Mouse (Mus musculus): ENCODE data around the gene Kcnj11. TPM values are rescaled to one million over a fixed set of nuclear protein-coding genes. Genes with fewer than 3 reads are reported as not detected.

Gene Kcnj11
- total RNA-seq (2021): 1.4 and 1.5 TPM in 2 replicates
- long read RNA-seq, partial matches to known transcripts: 0 of 2 reads
- long read RNA-seq, other reads (novel, unspliced or antisense): 0 of 2 reads

- DNase-seq: peak; percentile 81
These were observed at the start of gene Kcnj11 for GRCm38 (mm10) chr7:46100563-46100962. Kcnj11 (minus strand) TSS chr7:46100764.

GRCm38 (mm10) chr7:46147417-46147816 is 46.9 kb upstream of the Kcnj11 start:
- no peak for DNase-seq

- no peak for DNase-seq
These were observed 46.2 kb upstream of the Kcnj11 start for GRCm38 (mm10) chr7:46146675-46147308.

GRCm38 (mm10) chr7:46144061-46144460 is 43.5 kb upstream of the Kcnj11 start:
- no peak for DNase-seq

- no peak for DNase-seq
These were observed 37.9 kb upstream of the Kcnj11 start for GRCm38 (mm10) chr7:46138329-46138930.

GRCm38 (mm10) chr7:46133858-46134257 is 33.3 kb upstream of the Kcnj11 start:
- DNase-seq: no peak

GRCm38 (mm10) chr7:46132229-46132628 is 31.7 kb upstream of the Kcnj11 start:
- DNase-seq: no peak

- DNase-seq: no peak
These were observed 31.2 kb upstream of the Kcnj11 start for GRCm38 (mm10) chr7:46131806-46132205.

GRCm38 (mm10) chr7:46131266-46131665 is 30.7 kb upstream of the Kcnj11 start:
- no peak for DNase-seq

GRCm38 (mm10) chr7:46130723-46131122 is 30.2 kb upstream of the Kcnj11 start:
- DNase-seq: no peak

- DNase-seq: no peak
These were observed 29.1 kb upstream of the Kcnj11 start for GRCm38 (mm10) chr7:46129463-46130179.

- no peak for DNase-seq
These were observed 27.6 kb upstream of the Kcnj11 start for GRCm38 (mm10) chr7:46128196-46128595.

GRCm38 (mm10) chr7:46125340-46125739 is 24.8 kb upstream of the Kcnj11 start:
- DNase-seq: no peak

- no peak for DNase-seq
These were observed 23.9 kb upstream of the Kcnj11 start for GRCm38 (mm10) chr7:46124460-46124859.

GRCm38 (mm10) chr7:46122964-46123363 is 22.4 kb upstream of the Kcnj11 start:
- no peak for DNase-seq

- no peak for DNase-seq
These were observed 16.5 kb upstream of the Kcnj11 start for GRCm38 (mm10) chr7:46117035-46117434.

GRCm38 (mm10) chr7:46116118-46116581 is 15.6 kb upstream of the Kcnj11 start:
- DNase-seq: no peak

- DNase-seq: no peak
These were observed 12.9 kb upstream of the Kcnj11 start for GRCm38 (mm10) chr7:46113435-46113834.

GRCm38 (mm10) chr7:46111938-46112337 is 11.4 kb upstream of the Kcnj11 start:
- no peak for DNase-seq

- DNase-seq: no peak
These were observed 10.8 kb upstream of the Kcnj11 start for GRCm38 (mm10) chr7:46111212-46111817.

- DNase-seq: no peak
These were observed 9.5 kb upstream of the Kcnj11 start for GRCm38 (mm10) chr7:46110079-46110478.

GRCm38 (mm10) chr7:46105484-46105883 is 4.9 kb upstream of the Kcnj11 start:
- DNase-seq: no peak

All from adrenal gland, postnatal 25 days (tissue).